Mouse (Mus musculus) liver, embryonic 11.5 days (tissue): Measurements from ENCODE around the gene Zfp973. TPM values are rescaled to one million over a fixed set of nuclear protein-coding genes. Genes with fewer than 3 reads are reported as not detected.
"Not testable (repeated sequence)": the region's sequence is repeated elsewhere in the genome, so short reads cannot be mapped to it uniquely, and the experiment has no call there.

Source experiments
- ATAC-seq: fragments of 200-750 bp; cut with Nextera tagmentation; replicated peaks from 2 replicates; pipeline ENCODE4 v1.8.0; 2017; ENCODE audit warnings: moderate number of reproducible peaks, mild to moderate bottlenecking, moderate TSS enrichment, moderate library complexity; ENCODE audit not compliant: low FRiP score
- DNase-seq: peaks from one replicate; pipeline ENCODE4 v3.0.0-alpha.2; 2017; ENCODE audit warnings: low spot score
- H3K27ac ChIP-seq: fragments of 300-500 bp; sonication (generic); 2 replicates; pipeline ENCODE4 v1.5.1; 2014; ENCODE audit warnings: mild to moderate bottlenecking, low read depth, low read length, control low read depth
- H3K27me3 ChIP-seq: fragments of 300-500 bp; sonication (generic); replicated peaks from 2 replicates; pipeline ENCODE4 v1.6.1; 2014; ENCODE audit warnings: low read length, mixed read lengths; ENCODE audit not compliant: control insufficient read depth, insufficient read depth
- H3K36me3 ChIP-seq: fragments of 300-500 bp; sonication (generic); 2 replicates; pipeline ENCODE4 v1.6.1; 2014; ENCODE audit warnings: mild to moderate bottlenecking, low read length, moderate library complexity, mixed read lengths; ENCODE audit not compliant: control insufficient read depth, insufficient read depth
- H3K4me1 ChIP-seq: fragments of 300-500 bp; sonication (generic); replicated peaks from 2 replicates; pipeline ENCODE4 v1.6.1; 2014; ENCODE audit warnings: low read length, mixed read lengths; ENCODE audit not compliant: control insufficient read depth, insufficient read depth
- H3K4me2 ChIP-seq: fragments of 300-500 bp; sonication (generic); 2 replicates; pipeline ENCODE4 v1.6.1; 2014; ENCODE audit warnings: mild to moderate bottlenecking, control low read depth, moderate library complexity
- H3K4me3 ChIP-seq: fragments of 300-500 bp; sonication (generic); 2 replicates; pipeline ENCODE4 v1.5.1; 2014; ENCODE audit warnings: low read depth, low read length, control low read depth
- H3K9ac ChIP-seq: fragments of 300-500 bp; sonication (generic); 2 replicates; pipeline ENCODE4 v1.6.1; 2014; ENCODE audit warnings: low read depth, low read length, control low read depth
- H3K9me3 ChIP-seq: fragments of 300-500 bp; sonication (generic); 2 replicates; pipeline ENCODE4 v1.6.1; 2016; ENCODE audit warnings: low read length, inconsistent platforms, mixed read lengths; ENCODE audit not compliant: control insufficient read depth
- WGBS: fragments of 180-500 bp; shearing (Covaris S2); extraction: QIAGEN DNeasy Blood & Tissue Kit; methylation state at CpG from one replicate; pipeline ENCODE4 v1.1.7; 2014; 5-methylcytosine and 5-hydroxymethylcytosine counted together
- polyA plus RNA-seq: library from polyadenylated mRNA; unstranded; fragments of >200 nt; fragmentation: Nextera tagmentation; extraction: Ambion mirVana; gene quantifications from 2 replicates; pipeline ENCODE4 v1.2.1, GENCODE M21; 2014

Gene Zfp973
- 7.5 and 8.6 TPM in 2 replicates for polyA plus RNA-seq

DNA sequence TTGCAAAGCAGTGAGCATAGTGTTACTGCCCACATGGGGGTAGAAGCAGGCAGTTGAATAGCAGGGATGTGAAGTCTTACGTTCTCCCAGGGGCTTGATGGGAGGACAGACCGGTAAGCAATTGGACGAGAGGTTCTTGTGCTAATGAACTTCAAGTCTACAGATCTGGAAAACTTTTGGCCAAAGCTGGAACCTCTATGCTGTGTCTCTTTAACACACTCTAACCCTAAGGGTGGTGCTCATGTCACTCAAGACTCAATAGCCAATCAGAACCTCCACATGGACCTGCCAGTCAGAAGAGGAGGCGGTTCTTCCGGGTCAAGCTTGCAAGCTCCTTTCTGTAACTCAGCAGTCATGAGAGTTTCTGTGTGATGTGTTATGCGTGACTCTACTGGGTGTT is at the start of gene Zfp973:
TSS of gene Zfp973 (plus strand) at position 301 of the 400 bp plus-strand sequence.
- not testable (repeated sequence) for ATAC-seq, H3K4me2 ChIP-seq, H3K4me3 ChIP-seq, H3K27me3 ChIP-seq, H3K4me1 ChIP-seq, DNase-seq, H3K27ac ChIP-seq, H3K9ac ChIP-seq, H3K36me3 ChIP-seq, H3K9me3 ChIP-seq
- no CpG with 5 or more reads among the region's 6 CpGs for WGBS

DNA sequence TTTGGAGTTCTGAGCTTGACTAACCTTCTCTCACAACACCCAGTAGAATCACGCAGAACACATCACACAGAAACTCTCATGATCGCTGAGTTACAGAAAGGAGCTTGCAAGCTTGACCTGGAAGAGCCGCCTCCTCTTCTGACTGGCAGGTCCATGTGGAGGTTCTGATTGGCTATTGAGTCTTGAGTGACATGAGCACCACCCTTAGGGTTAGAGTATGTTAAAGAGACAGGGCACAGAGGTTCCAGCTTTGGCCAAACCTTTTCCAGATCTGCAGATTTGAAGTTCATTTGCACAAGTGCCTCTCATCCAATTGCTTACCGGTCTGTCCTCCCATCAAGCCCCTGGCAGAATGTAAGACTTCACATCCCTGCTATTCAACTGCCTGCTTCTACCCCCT is 34.1 kb upstream of the Zfp973 start, which contains the start of gene Gm14308:
TSS of gene Gm14308 (minus strand) at position 101 of the 400 bp plus-strand sequence.
- not testable (repeated sequence) for H3K9me3 ChIP-seq, H3K4me2 ChIP-seq, H3K9ac ChIP-seq, H3K27me3 ChIP-seq, H3K4me3 ChIP-seq, H3K36me3 ChIP-seq, DNase-seq, H3K27ac ChIP-seq, H3K4me1 ChIP-seq, ATAC-seq
- WGBS = no CpG with 5 or more reads among the region's 4 CpGs

DNA sequence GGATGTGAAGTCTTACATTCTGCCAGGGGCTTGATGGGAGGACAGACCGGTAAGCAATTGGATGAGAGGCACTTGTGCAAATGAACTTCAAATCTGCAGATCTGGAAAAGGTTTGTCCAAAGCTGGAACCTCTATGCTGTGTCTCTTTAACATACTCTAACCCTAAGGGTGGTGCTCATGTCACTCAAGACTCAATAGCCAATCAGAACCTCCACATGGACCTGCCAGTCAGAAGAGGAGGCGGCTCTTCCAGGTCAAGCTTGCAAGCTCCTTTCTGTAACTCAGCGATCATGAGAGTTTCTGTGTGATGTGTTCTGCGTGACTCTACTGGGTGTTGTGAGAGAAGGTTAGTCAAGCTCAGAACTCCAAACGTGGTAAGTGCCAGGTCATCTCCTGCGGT is 37.7 kb downstream of the Zfp973 start, which contains the start of gene Gm14305:
TSS of gene Gm14305 (plus strand) at position 278 of the 400 bp plus-strand sequence.
- Histone ChIP-seq H3K4me3 (peak within 1 kb of the TSS; percentile 51), H3K4me2 (0 out of 2 replicates have a peak within 1 kb of the TSS, but pooled peaks have one; percentile 31)
- not testable (repeated sequence) for DNase-seq, H3K4me1 ChIP-seq, H3K9me3 ChIP-seq, H3K27me3 ChIP-seq, ATAC-seq, H3K9ac ChIP-seq, H3K27ac ChIP-seq, H3K36me3 ChIP-seq
- WGBS = 0% methylated on average over 3 of the region's 6 CpGs

Other genes with a start within 250 kb of the Zfp973 start
- 8.3 and 11.5 TPM in 2 replicates for gene Gm14435, start 246.9 kb upstream of the Zfp973 start, polyA plus RNA-seq
- 1.7 and 2.4 TPM in 2 replicates for gene Gm14434, start 183.7 kb upstream of the Zfp973 start, polyA plus RNA-seq
- not detected in 2 replicates for gene Zfp967, start 149.5 kb upstream of the Zfp973 start, polyA plus RNA-seq
- gene Gm14308, start 34.2 kb upstream of the Zfp973 start, polyA plus RNA-seq = 11.8 and 11.9 TPM in 2 replicates
- 14.6 and 16.4 TPM in 2 replicates for gene Gm14305, start 37.8 kb downstream of the Zfp973 start, polyA plus RNA-seq
- 9.7 and 10.1 TPM in 2 replicates for gene Gm14295, start 128.1 kb downstream of the Zfp973 start, polyA plus RNA-seq
- not detected in 2 replicates for gene Gm14408, start 160.6 kb downstream of the Zfp973 start, polyA plus RNA-seq